Mouse (Mus musculus) adrenal gland, adult 10 weeks (tissue): ENCODE measurements around the gene Ppp3r1. TPM values are rescaled to one million over a fixed set of nuclear protein-coding genes. Genes with fewer than 3 reads are reported as not detected.

Source experiments
- polyA plus RNA-seq: library from polyadenylated mRNA; stranded (reverse); fragments of 350-450 nt; fragmentation: Illumina TruSeq; extraction: RNeasy Lipid Tissue Mini Kit (QIAGEN cat#74804); gene quantifications from one replicate; pipeline ENCODE4 v1.2.3, GENCODE M21; 2014; ENCODE audit warnings: low read depth, low replicate concordance

Ppp3r1 gene
- polyA plus RNA-seq, result 485 TPM

DNA sequence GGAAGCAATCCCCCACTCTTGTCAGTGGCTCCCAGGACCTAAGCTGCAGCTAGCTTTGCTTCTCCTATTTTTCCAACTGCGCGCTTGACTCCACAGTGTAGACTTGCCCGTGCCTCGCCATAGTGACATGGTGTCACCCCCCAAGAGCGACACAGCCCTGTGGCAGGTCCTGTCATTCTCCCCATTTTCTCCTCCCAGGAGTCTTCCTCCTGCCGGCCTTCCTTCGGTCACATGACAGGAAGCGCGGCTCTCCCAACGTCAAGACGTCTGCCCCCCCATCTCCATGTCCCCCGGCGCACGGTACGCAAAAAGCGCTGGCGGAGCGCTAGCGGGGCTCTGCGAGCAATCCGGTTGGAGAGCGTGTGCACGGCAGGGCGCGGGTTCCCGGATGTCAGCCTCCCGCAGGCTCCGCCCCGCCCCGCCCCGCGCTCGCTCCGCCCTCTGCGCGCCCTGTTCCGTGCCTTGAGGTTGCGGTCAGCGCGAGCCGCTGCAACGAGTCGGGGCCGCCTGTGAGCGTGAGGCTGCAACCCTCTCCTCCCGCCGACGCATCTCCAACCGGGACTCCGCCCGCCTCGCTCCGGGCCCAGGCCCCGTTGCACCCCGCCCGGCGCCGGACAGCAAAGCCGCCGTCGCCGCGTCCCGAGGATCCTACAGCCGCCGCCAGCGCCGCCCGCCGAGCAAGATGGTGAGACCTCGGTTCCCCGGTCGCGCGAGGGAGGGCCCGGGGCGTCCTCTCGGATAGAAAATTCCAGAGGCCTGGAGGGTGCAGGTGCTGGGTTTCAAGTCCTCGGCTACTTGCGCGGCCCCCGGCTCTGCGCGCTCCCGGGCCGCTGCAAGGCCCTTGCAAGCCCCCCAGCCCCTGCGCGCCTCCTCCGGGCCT is at the start of gene Ppp3r1:
Ppp3r1 (plus strand) TSS at position 406 of the 880 bp plus-strand sequence.

DNA sequence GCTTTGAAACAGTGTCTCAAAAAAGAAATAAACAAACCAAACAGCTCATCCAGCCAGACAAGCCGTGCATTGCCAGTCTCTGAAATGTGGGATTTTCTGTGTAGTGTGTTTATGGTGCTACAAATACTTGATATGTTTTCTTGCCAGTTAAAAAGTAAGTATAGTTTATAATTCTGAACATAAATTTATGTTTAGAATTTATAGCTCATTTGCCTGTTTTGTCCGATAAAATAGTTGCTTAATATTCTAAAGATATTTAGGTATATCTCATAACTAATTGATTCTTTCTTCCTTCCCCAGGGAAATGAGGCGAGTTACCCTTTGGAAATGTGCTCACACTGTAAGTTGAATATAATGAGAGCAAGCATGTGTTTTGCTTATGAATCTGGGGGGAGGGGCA is 22.7 kb downstream of the Ppp3r1 start, which contains the start of gene Wdr92:
Wdr92 (plus strand) TSS at position 301 of the 400 bp plus-strand sequence.

DNA sequence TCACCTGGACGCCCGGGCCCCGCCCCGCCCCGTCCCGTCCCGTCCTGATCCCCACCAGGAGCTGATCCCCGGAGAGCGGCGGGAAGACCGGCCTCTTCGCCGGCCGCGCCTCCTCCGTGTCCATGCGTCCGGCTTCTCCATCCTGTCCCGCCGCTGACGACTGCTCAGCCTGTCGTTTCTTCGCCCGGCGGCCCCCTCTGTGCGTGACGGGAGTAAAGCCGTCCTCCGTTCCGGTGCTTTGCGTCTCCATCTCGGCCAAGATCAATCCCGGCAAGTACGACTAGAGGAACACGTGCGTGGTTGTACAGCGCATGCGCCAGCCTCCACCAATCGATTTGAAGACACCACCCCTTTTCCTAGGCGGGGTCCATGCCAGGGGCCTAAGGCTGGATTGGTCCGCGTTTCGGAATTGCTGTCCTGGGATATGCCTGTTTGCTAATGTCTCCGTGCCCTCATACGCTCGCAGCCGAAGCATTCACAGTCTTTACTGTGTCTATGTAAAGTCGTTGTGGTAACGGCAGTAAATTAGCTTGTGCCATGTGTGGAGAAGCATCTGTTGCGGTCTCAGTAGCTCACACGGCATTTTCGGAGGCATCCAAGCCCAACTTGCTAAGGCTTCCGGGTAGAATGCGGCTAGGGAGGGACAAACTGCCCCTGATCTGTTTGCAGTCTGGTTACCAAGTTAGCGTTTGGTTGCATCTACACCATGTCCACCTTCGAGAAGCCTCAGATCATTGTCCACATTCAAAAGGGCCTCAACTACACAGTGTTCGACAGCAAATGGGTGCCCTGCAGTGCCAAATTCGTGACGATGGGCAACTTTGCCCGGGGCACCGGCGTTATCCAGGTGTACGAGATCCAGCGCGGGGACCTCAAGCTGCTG is 52.4 kb downstream of the Ppp3r1 start, which contains the start of gene Pno1:
Pno1 (minus strand) TSS at position 311 of the 883 bp plus-strand sequence.

Other genes starting within 250 kb of the Ppp3r1 start
- 0.76 TPM for gene Fbxo48, start 207.9 kb upstream of the Ppp3r1 start, polyA plus RNA-seq
- gene Cnrip1, start 107.7 kb upstream of the Ppp3r1 start, polyA plus RNA-seq, result 25.7 TPM
- gene Plek, start 106.9 kb upstream of the Ppp3r1 start, polyA plus RNA-seq, result 19.7 TPM
- 21.0 TPM for gene Wdr92, start 22.8 kb downstream of the Ppp3r1 start, polyA plus RNA-seq
- 144 TPM for gene Pno1, start 52.3 kb downstream of the Ppp3r1 start, polyA plus RNA-seq
- gene C1d, start 98.3 kb downstream of the Ppp3r1 start, polyA plus RNA-seq, result 136 TPM